Mouse (Mus musculus) hindbrain, embryonic 14.5 days (tissue): Measurements from ENCODE around the gene Mphosph9. TPM values are rescaled to one million over a fixed set of nuclear protein-coding genes. Genes with fewer than 3 reads are reported as not detected.

Experiments used
- ATAC-seq: fragments of 200-750 bp; cut with Nextera tagmentation; 2 replicates; pipeline ENCODE4 v1.8.0; 2017; ENCODE audit warnings: moderate number of reproducible peaks, mild to moderate bottlenecking, moderate TSS enrichment, moderate library complexity; ENCODE audit not compliant: low FRiP score
- DNase-seq: peaks from one replicate; pipeline ENCODE4 v3.0.0-alpha.2; 2015; ENCODE audit warnings: low spot score
- H3K27ac ChIP-seq: fragments of 300-500 bp; sonication (generic); 2 replicates; pipeline ENCODE4 v1.5.1; 2014; ENCODE audit warnings: mild to moderate bottlenecking, moderate library complexity
- H3K27me3 ChIP-seq: fragments of 300-500 bp; sonication (generic); 2 replicates; pipeline ENCODE4 v1.6.1; 2014; ENCODE audit warnings: mild to moderate bottlenecking, low read length, mixed read lengths; ENCODE audit not compliant: control insufficient read depth, insufficient read depth
- H3K36me3 ChIP-seq: fragments of 300-500 bp; sonication (generic); replicated peaks from 2 replicates; pipeline ENCODE4 v1.6.1; 2014; ENCODE audit not compliant: control insufficient read depth, insufficient read depth
- H3K4me1 ChIP-seq: fragments of 300-500 bp; sonication (generic); replicated peaks from 2 replicates; pipeline ENCODE4 v1.6.1; 2014; ENCODE audit warnings: antibody characterized with exemption, low read length, mixed read lengths; ENCODE audit not compliant: control insufficient read depth, insufficient read depth
- H3K4me2 ChIP-seq: fragments of 300-500 bp; sonication (generic); replicated peaks from 2 replicates; pipeline ENCODE4 v1.6.1; 2014; ENCODE audit warnings: mild to moderate bottlenecking, moderate library complexity
- H3K4me3 ChIP-seq: fragments of 300-500 bp; sonication (generic); replicated peaks from 2 replicates; pipeline ENCODE4 v1.5.1; 2014; ENCODE audit warnings: mild to moderate bottlenecking, low read length
- H3K9ac ChIP-seq: fragments of 300-500 bp; sonication (generic); 2 replicates; pipeline ENCODE4 v1.6.1; 2014
- H3K9me3 ChIP-seq: fragments of 300-500 bp; sonication (generic); 2 replicates; pipeline ENCODE4 v1.6.1; 2016; ENCODE audit warnings: low read length; ENCODE audit not compliant: control insufficient read depth
- WGBS: fragments of 180-500 bp; shearing (Covaris S2); extraction: QIAGEN DNeasy Blood & Tissue Kit; methylation state at CpG from one replicate; pipeline ENCODE4 v1.1.7; 2014; 5-methylcytosine and 5-hydroxymethylcytosine counted together
- polyA plus RNA-seq: library from polyadenylated mRNA; unstranded; fragments of >200 nt; fragmentation: Nextera tagmentation; extraction: Ambion mirVana; gene quantifications from 2 replicates; pipeline ENCODE4 v1.2.1, GENCODE M21; 2014

Mphosph9 gene
- polyA plus RNA-seq, 1 experiment from 2014 or later, result 12.6 TPM

- H3K4me2 ChIP-seq, result no peak overlapping the region
- ATAC-seq (no peak), DNase-seq (no peak)
- no peaks in the 10 kb centered on the region for H3K9me3 ChIP-seq
- H3K9ac ChIP-seq, result no peak overlapping the region
- no peak overlapping the region for H3K27ac ChIP-seq
- H3K27me3 ChIP-seq, result no peaks in the 10 kb centered on the region
- H3K4me1 ChIP-seq, result peaks cover 17% of the 10 kb centered on the region
- no peaks in the 10 kb centered on the region for H3K36me3 ChIP-seq
- WGBS, result 51% methylated on average over 16 of the region's 16 CpGs
- H3K4me3 ChIP-seq, result no peak overlapping the region
Measured at GRCm38 (mm10) chr5:124224321-124225092, 103.3 kb downstream of the Mphosph9 start.

DNA sequence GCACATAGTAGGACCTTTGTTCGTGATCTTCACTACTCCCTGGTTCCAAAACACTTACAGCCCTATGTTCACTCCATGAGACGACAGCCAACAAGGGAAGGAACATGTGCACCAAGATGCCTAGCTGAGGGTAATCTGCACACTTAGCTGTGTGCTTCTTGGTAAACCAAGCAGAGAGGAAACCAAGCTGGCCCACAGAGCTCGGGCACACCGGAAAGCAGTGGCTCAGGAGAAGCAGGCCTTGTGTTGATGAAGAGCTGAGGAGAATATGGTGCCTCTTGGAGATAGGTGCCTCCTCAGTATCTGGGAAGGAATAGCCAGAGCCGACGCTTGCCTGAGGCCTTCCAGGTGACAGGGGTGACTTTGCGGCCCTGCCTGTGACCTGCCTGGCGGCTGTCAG lies 104.2 kb downstream of the Mphosph9 start:
- ATAC-seq (no peak), DNase-seq (no peak)
- no peak overlapping the region for H3K4me3 ChIP-seq
- 89% methylated on average over 8 of the region's 8 CpGs for WGBS
- no peak overlapping the region for H3K27ac ChIP-seq
- H3K4me2 ChIP-seq, result no peak overlapping the region
- no peaks in the 10 kb centered on the region for H3K9me3 ChIP-seq
- H3K4me1 ChIP-seq, result peaks cover 20% of the 10 kb centered on the region
- H3K9ac ChIP-seq, result no peak overlapping the region
- H3K27me3 ChIP-seq, result no peaks in the 10 kb centered on the region
- H3K36me3 ChIP-seq, result no peaks in the 10 kb centered on the region

GRCm38 (mm10) chr5:124222696-124223095 lies 105.1 kb downstream of the Mphosph9 start:
- H3K36me3 ChIP-seq, result no peaks in the 10 kb centered on the region
- no peak for ATAC-seq
- no peak overlapping the region for H3K27ac ChIP-seq
- no peak for DNase-seq
- H3K27me3 ChIP-seq, result no peaks in the 10 kb centered on the region
- no peak overlapping the region for H3K4me2 ChIP-seq
- H3K9ac ChIP-seq, result no peak overlapping the region
- H3K9me3 ChIP-seq, result no peaks in the 10 kb centered on the region
- peaks cover 20% of the 10 kb centered on the region for H3K4me1 ChIP-seq
- no peak overlapping the region for H3K4me3 ChIP-seq
- 88% methylated on average over 11 of the region's 11 CpGs for WGBS

DNA sequence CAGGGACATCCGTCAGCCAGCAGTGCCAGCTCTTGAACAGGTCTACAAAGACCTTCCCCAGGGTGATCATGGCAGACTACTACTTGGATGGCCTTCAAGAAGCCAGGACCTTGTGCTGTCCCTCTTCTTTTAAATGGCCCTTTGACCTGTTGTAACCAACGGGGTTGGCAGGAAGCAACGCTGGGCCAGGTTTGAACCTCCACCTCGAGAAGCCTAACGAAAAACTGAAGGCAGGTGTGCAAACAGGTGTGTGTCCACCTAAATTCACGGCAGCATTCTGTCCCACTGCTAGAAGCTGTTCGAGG lies 106.1 kb downstream of the Mphosph9 start:
- no peak for DNase-seq
- Histone ChIP-seq H3K4me1 (peaks cover 20% of the 10 kb centered on the region), H3K9ac (no peak overlapping the region), H3K36me3 (no peaks in the 10 kb centered on the region), H3K4me3 (no peak overlapping the region), H3K4me2 (no peak overlapping the region), H3K27ac (no peak overlapping the region), H3K9me3 (no peaks in the 10 kb centered on the region), H3K27me3 (no peaks in the 10 kb centered on the region)
- WGBS, result 78% methylated on average over 7 of the region's 7 CpGs
- no peak for ATAC-seq

DNA sequence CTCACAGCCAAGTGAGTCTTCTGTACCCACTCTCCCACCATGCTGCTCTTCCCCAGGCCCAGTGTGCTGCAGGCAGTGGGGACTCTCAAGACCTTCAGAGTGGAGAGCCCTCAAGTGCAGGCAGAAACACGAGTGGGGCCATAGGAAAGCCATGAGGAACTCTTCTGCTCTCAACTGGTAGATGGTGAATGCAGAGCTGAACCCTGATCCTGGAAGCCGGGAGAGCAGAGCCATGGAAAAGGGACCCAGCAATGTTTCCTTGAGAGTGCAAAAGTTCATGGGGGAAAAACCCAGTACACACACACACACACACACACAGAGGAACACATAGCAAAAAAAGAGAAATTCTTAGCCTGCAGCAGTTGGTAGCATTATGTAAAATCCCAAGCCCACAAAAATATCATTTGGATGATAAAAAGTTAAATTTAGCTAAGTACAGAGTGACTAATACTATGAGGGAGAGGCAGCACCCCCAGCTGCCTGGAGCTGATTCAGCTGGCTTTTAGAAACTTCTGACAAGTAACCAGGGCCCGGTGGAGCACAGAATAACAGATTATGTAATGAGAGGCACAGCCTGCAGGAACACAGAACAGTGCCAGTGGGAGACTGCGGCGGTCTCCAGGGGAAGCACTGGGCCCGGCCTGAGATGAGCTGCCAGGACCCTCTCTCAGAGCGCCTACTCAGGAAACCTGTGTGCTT lies 106.6 kb downstream of the Mphosph9 start:
- Histone ChIP-seq H3K9me3 (no peaks in the 10 kb centered on the region), H3K27ac (no peak overlapping the region), H3K4me3 (no peak overlapping the region), H3K27me3 (no peaks in the 10 kb centered on the region), H3K4me1 (peaks cover 20% of the 10 kb centered on the region), H3K4me2 (no peak overlapping the region), H3K9ac (no peak overlapping the region), H3K36me3 (no peaks in the 10 kb centered on the region)
- ATAC-seq (no peak), DNase-seq (no peak)
- WGBS, result 59% methylated on average over 7 of the region's 7 CpGs

DNA sequence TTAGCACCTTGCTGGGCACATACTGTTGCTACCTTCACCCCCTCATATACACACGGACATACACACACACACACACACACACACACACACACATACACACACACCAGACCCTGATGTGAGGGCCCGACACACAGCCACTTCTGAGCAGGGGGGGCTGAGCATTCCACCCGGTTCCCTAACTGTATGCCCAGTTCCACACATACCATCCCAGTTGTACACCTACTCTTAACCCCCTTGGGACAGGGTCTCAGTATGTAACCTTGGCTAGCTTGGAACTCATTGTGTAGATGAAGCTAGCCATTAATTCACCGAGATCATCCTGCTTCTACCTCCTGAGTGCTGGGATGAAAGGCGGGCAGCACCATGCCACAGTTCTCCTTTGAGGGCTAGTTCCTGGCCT lies 107.2 kb downstream of the Mphosph9 start:
- WGBS, result 89% methylated on average over 5 of the region's 5 CpGs
- no peak overlapping the region for H3K9ac ChIP-seq
- H3K27ac ChIP-seq, result no peak overlapping the region
- no peak for ATAC-seq
- peaks cover 20% of the 10 kb centered on the region for H3K4me1 ChIP-seq
- H3K36me3 ChIP-seq, result no peaks in the 10 kb centered on the region
- no peak overlapping the region for H3K4me3 ChIP-seq
- no peaks in the 10 kb centered on the region for H3K27me3 ChIP-seq
- no peaks in the 10 kb centered on the region for H3K9me3 ChIP-seq
- DNase-seq, result no peak
- no peak overlapping the region for H3K4me2 ChIP-seq

GRCm38 (mm10) chr5:124219431-124219830 lies 108.3 kb downstream of the Mphosph9 start:
- Histone ChIP-seq H3K27ac (no peak overlapping the region), H3K9ac (no peak overlapping the region), H3K9me3 (no peaks in the 10 kb centered on the region), H3K27me3 (no peaks in the 10 kb centered on the region), H3K36me3 (no peaks in the 10 kb centered on the region; the same call in 1 of the 2 replicates), H3K4me2 (no peak overlapping the region), H3K4me3 (no peak overlapping the region), H3K4me1 (peaks cover 20% of the 10 kb centered on the region)
- no peak for DNase-seq
- no peak for ATAC-seq
- 43% methylated on average over 10 of the region's 10 CpGs for WGBS

GRCm38 (mm10) chr5:124218986-124219385 lies 108.8 kb downstream of the Mphosph9 start:
- no peak overlapping the region for H3K9ac ChIP-seq
- H3K4me2 ChIP-seq, result no peak overlapping the region
- H3K9me3 ChIP-seq, result no peaks in the 10 kb centered on the region
- DNase-seq (no peak), ATAC-seq (no peak)
- H3K27me3 ChIP-seq, result no peaks in the 10 kb centered on the region
- peaks cover 16% of the 10 kb centered on the region for H3K4me1 ChIP-seq
- 47% methylated on average over 7 of the region's 7 CpGs for WGBS
- no peak overlapping the region for H3K4me3 ChIP-seq
- H3K27ac ChIP-seq, result no peak overlapping the region
- no peaks in the 10 kb centered on the region; the same call in 1 of the 2 replicates for H3K36me3 ChIP-seq

DNA sequence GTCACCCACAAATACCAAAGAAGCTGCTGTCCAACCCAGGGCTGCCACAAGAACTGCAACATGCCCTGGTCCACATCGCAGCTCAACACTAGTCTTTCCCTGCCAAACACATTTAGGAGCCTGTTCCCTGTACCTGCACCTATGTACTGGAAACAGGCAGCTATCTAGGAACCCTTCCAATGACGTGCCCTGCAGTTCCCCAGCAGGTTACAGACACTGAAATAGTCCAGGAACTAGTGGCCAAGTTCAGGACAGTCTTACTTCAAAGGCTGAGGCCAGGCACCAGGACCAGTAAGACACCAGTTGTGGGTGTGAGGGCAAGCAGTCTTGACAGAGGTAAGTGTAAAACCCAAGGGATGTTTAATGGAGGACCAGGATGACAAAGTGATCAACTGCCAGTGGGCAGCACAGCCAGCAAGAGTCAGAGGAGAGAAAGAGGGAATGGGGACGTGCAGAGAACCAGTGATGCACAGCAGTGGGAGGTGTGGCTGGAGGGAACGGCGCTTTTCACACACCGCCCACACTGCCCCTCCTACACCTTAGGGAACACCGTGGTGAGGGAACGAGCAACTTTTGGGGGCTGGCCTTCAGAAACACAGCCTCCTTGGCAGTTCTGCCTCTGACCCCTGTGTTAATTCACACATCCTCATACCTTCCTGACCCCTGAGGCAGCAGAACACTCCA lies 110.1 kb downstream of the Mphosph9 start:
- H3K9me3 ChIP-seq, result no peaks in the 10 kb centered on the region
- H3K9ac ChIP-seq, result no peak overlapping the region
- H3K4me1 ChIP-seq, result peaks cover 15% of the 10 kb centered on the region
- DNase-seq (no peak), ATAC-seq (no peak)
- no peaks in the 10 kb centered on the region; the same call in 1 of the 2 replicates for H3K36me3 ChIP-seq
- no peak overlapping the region for H3K4me3 ChIP-seq
- no peaks in the 10 kb centered on the region for H3K27me3 ChIP-seq
- H3K27ac ChIP-seq, result no peak overlapping the region
- no peak overlapping the region for H3K4me2 ChIP-seq
- 53% methylated on average over 8 of the region's 8 CpGs for WGBS
